Mouse (Mus musculus) frontal cortex, adult 2 months (tissue): ENCODE results near the gene Heg1. TPM values are rescaled to one million over a fixed set of nuclear protein-coding genes. Genes with fewer than 3 reads are reported as not detected.

Source experiments
- DNase-seq, 2 experiments: peaks; one replicate each; pipeline ENCODE4 v3.0.0; 2022; ENCODE audit warnings: low spot score in 1 of 2; ENCODE audit errors: extremely low spot score in 1 of 2
- polyA plus RNA-seq: library from polyadenylated mRNA; depleted of rRNA; stranded (reverse); fragments of >200 nt; gene quantifications from 2 replicates; pipeline ENCODE4 v1.2.3, GENCODE M21; 2012

The Heg1 gene
- polyA plus RNA-seq, 1 experiment, result 16.1 TPM

DNA sequence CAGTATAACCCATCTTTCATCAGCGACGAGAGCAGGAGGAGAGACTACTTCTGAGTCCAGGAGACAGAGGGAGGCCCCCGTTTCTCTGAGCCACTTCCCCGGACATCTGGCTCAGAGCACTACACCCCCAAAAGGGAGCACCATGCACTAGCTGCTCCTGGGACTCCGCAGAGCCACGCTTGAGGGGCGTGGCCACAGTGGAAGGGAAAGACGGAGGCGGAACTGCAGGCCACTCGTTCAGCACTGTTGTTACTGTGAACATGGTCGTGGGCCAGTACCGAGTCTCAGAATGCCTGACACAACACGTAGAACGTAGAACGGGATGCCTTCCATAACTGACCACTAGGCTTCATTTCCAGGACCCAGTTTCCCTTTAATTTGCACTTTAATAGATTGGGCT, 82.6 kb downstream of the Heg1 start:
- no peak for DNase-seq

DNA sequence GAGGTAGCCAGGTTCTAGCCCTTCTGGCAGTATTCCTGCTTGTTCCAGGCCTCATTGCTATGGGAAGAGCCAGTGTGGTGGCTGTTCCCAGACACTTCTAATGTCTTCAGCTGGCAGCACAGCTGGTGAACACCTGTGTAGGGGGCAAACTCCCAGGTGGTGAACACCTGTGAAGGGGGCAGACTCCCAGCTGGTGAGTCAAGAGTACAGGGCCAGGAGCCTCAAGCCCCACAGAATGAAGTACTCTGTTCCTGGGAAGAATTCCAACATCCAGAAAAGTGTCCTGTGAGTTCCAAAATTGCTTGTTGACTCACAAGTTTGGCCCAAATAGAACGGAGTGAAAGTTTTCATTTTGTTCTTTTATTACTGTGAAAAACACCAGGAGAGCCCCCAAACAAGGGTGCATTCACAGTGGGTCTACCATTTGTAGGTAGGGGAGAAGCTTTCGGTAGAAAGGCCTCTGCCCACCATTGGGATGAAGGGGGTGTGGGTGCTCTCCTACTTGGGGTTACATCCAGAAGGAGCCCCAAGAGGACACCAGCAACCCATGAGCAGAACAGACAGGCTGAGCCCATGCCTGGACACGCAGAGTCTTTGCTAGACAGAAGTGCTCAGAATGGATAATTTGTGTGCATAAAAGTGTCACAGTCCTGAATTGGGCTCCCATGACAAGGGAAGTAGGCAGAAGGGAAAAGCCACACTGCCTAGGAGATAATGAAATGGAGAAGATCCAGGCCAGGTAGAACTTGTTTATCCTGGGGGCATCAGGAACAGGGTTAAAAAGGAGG, 84.5 kb downstream of the Heg1 start:
- peak in 1 of 2 experiments; percentile 46 for DNase-seq

GRCm38 (mm10) chr16:33769848-33770247, 85.7 kb downstream of the Heg1 start:
- no peak for DNase-seq

GRCm38 (mm10) chr16:33770778-33771454, 86.7 kb downstream of the Heg1 start:
- DNase-seq, result no peak

GRCm38 (mm10) chr16:33772809-33773208, 88.6 kb downstream of the Heg1 start:
- DNase-seq, result no peak

DNA sequence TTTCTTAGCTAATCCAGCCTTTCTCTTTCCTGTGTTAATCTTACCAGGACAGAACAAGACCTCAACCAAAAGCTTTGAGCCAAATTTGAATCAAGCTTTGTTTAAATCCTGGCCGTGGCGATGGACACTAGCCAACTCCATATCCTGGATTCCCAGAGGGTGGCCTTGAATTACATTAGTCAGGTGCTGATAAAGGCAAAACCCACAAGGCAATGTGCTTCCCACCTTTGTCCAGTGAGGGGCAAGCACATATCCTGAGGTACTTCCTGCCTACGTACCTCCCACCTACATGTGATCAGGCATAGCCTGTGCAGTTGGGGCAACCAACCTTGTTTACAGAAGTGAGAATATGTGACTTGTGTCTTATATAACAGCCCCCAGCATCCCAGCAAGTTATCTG, 90.8 kb downstream of the Heg1 start:
- no peak for DNase-seq

GRCm38 (mm10) chr16:33775733-33776335, 91.7 kb downstream of the Heg1 start:
- no peak for DNase-seq

- no peak for DNase-seq
These were observed 92.8 kb downstream of the Heg1 start for GRCm38 (mm10) chr16:33776766-33777529.

- no peak for DNase-seq
These were observed 93.4 kb downstream of the Heg1 start for GRCm38 (mm10) chr16:33777607-33778006.

DNA sequence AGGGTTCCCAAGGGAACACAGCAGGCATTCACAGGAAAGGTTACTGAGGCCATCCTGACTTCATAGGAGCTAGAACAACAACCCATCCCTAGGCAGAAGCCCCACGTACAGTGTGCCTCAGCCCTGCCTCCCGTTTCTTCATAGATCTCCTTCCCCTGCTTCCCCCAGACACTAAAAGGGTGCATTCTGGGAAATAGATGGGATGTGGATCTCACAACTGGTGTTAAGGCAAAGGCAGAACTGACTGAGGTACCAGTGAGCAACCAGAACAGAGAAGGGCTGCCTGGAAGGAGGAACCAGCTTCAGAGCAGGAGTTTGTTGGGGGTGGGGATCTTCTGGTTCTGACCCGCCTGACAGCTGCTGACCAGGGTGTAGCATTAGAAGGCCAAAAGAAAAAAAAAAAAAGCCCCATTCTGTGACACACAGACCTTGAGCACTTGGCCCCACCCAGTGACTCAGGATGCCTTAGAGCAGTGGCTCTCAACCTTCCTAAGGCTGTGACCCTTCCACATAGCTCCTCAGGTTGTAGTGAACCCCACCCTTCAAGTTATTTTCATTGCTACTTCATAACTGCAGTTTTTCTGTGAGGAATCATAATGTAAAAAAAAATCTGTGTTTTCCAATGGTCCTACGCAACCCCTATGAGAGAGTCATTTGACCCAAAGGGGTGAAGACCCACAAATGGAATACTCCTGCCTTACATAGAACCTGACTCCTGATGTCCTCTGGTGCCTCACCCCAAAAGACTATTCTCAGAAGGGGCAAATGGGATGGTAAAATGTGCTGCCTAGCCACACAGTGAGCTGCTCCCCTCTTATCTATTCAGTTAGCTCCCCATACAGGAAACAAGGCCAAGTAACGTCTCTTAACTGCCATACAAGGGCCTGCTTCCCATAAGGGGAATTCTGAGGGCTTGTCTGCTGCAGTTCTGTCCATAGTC, 97.9 kb downstream of the Heg1 start:
- no peak for DNase-seq

- no peak for DNase-seq
These were observed 98.5 kb downstream of the Heg1 start for GRCm38 (mm10) chr16:33782729-33783091.

DNA sequence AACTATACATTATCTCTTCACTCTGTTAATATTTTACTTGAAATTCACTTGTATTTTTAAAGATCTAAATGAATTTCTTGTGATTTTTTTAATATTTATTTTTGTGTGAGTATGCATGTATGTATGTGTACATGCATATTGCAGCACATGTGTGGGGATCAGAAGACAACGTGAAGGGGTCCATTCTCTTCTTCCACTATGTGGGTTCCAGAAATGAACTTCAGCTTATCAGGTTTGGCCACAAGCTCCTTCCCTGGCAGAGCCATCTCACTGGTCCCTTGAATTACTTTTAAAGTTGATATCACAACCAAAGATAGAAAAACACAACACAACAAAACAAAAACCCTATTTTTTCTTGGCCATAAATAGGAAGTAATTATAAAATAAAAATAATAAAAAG, 100.4 kb downstream of the Heg1 start:
- DNase-seq, result no peak

DNA sequence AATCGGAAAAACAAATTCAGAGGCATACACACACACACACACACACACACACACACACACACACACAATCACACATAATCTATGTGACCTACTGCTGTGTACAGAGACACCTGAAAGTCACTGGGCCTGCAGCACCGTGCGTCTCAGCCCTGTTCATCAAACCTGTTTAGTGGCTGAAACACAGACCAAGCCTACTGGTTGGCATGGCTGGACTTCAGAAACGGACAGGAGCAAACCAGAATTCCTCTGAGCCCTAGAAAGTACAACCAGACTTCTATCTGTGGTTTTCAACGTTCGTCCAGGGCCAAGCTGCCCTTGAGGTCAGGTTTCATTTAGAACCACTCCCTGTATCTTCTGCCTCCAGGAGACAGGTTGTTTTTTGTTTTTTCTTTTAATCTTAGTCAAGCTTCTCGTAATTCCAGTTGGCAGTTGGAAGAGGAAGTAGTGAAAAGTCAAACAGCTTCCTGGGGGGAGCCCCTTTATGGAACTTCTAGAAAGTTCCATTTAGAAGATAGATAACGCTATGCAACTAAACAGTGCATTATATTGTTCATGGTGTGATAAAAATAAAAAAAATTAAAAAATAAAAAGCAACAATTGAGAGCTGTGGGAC, 101.0 kb downstream of the Heg1 start:
- DNase-seq, result no peak

- DNase-seq, result no peak
These were observed 102.7 kb downstream of the Heg1 start for GRCm38 (mm10) chr16:33786657-33787390.

GRCm38 (mm10) chr16:33793846-33794791, 109.9 kb downstream of the Heg1 start, which contains the start of gene Muc13:
TSS of gene Muc13 (plus strand) at chr16:33794037.
- no peak for DNase-seq

GRCm38 (mm10) chr16:33795106-33795505, 110.9 kb downstream of the Heg1 start:
- no peak for DNase-seq

- no peak for DNase-seq
These were observed 111.7 kb downstream of the Heg1 start for GRCm38 (mm10) chr16:33795887-33796286.

- no peak for DNase-seq
These were observed 112.6 kb downstream of the Heg1 start for GRCm38 (mm10) chr16:33796756-33797155.
